17 mouse cellular contexts compared by ENCODE assay signal in genomic region chr14:46928556-46928955, GRCm38 (mm10). TPM values are rescaled to one million over a fixed set of nuclear protein-coding genes. Genes with fewer than 3 reads are reported as not detected.
"Had no signal": no experiment of that assay in that cellular context is flagged by ENCODE, and none has a peak within 500 bp of the region (broad histone marks: within the 10 kb centered on the region; RNA-seq: fewer than 3 reads in every experiment).

No protein-coding gene starts in this region.

- H3K9me3 ChIP-seq: neural tube, embryonic 13.5 days; neural tube, embryonic 15.5 days; stomach, embryonic 15.5 days had no signal

- H3K4me1 ChIP-seq: neural tube, embryonic 13.5 days; stomach, embryonic 15.5 days had no signal

- H3K36me3 ChIP-seq: neural tube, embryonic 13.5 days; neural tube, embryonic 15.5 days; stomach, embryonic 15.5 days had no signal

- H3K4me2 ChIP-seq: neural tube, embryonic 13.5 days; neural tube, embryonic 15.5 days; stomach, embryonic 15.5 days had no signal

- H3K9ac ChIP-seq: neural tube, embryonic 13.5 days; neural tube, embryonic 15.5 days; stomach, embryonic 15.5 days had no signal

- DNase-seq: retina, postnatal 1 day; right cerebral cortex, adult 18-20 months; right cerebral cortex, postnatal 14 days; right cerebral cortex, postnatal 25 days; right cerebral cortex, postnatal 4 days; spleen, adult 18-20 months; thymus, adult 18-20 months; thymus, adult 2 months; thymus, postnatal 14 days; thymus, postnatal 25 days; thymus, postnatal 36 days; thymus, postnatal 4 days had no signal

- H3K27ac ChIP-seq: neural tube, embryonic 13.5 days; neural tube, embryonic 15.5 days; stomach, embryonic 15.5 days; stomach, postnatal 0 days had no signal

- H3K4me3 ChIP-seq: neural tube, embryonic 13.5 days; neural tube, embryonic 15.5 days; stomach, embryonic 15.5 days had no signal

- H3K27me3 ChIP-seq: neural tube, embryonic 13.5 days; neural tube, embryonic 15.5 days; stomach, embryonic 15.5 days had no signal

RNA-seq across cellular contexts. Expression of gene Samd4, which starts 45.9 kb away (rescaled TPM):
- total RNA-seq: neutrophil, adult 5-6 weeks had no signal
